Mouse (Mus musculus) heart, postnatal 0 days (tissue): ENCODE data around the gene Rbms3.

Source experiments
- CTCF ChIP-seq: IDR thresholded peaks from 2 replicates; pipeline ENCODE4 v1.5.1; 2016; ENCODE audit warnings: antibody characterized with exemption, control low read depth, low read depth
- EP300 ChIP-seq: IDR thresholded peaks from 2 replicates; pipeline ENCODE4 v1.6.1; 2016; ENCODE audit warnings: antibody characterized with exemption, low read depth

GRCm38 (mm10) chr9:116909511-116909910 is 720.2 kb downstream of the Rbms3 start:
- TF ChIP-seq CTCF (no peak), EP300 (no peak)
